ENCODE assay signal across 8 mouse cellular contexts in the genomic region with DNA sequence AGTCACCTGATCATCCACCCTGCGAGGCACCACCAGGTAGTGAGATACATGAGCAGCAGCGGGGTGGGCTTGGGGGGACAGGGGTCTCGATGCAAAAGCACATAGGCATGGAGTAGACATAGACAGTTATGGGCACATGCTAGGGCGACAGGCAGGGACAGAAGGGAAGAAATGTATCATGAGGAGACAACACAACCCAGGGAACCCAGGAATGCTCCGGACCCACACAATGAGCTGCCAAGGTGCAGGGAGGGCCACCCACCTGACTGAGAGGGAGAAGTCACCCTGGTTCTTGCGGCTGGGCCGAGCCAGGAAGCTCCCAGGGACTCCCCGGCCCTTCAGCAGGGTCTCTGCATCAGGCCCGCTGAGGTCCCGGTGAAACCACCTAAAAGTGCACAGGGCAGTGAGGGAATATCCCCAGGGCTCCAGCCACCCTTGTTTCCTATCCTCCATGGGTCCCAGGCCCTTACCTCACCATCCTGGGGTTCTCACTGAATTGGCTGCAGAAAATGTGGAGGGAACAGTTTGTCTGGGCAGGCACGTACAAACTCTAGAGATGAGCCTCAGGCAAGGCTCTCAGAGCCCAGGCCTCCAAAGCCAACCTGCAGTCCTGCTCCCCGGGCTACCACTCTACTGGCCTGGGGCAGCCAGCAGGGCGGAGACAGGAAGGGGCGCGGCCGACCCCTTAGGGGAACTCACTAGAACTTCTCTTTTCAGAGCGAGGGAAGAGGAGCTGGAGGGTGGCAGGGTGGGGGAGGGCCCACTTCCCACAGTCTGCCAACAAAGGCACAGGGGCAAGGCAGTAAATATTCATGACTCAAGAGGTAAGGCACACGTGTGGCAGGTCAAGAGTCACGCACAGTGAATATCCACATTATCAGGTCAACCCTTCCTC. TPM values are rescaled to one million over a fixed set of nuclear protein-coding genes. Genes with fewer than 3 reads are reported as not detected.
DNase-seq lines count a peak whose midpoint lies in the region; ATAC-seq and TF ChIP-seq lines count a peak whose summit lies in the region.

No protein-coding gene starts in this region.

- H3K9me3 ChIP-seq in heart, embryonic 15.5 days (replicated peaks): no peaks in the 10 kb centered on the region

- no peak overlapping the region for H3K4me3 ChIP-seq in heart, adult 2 months
- H3K4me3 ChIP-seq in heart, embryonic 15.5 days: peak overlapping the region; percentile 30

- peak; percentile 64 to 83 for DNase-seq in heart, adult 2 months
- no peak for DNase-seq in heart, postnatal 25 days (ENCODE audit: low spot score)
- DNase-seq in ES-CJ7 (ENCODE audit: low read depth, low spot score): peak; percentile 74
- peak; percentile 63 for DNase-seq in lung, postnatal 10 days
- peak; percentile 80 to 83 for DNase-seq in thymus, postnatal 10 days (ENCODE audit: low spot score in 2 of 2)
- no peak for DNase-seq in cerebellum, postnatal 36 days
- no peak for DNase-seq in Muller cell, postnatal 12 days (ENCODE audit: inconsistent ontology term)

- H3K9ac ChIP-seq in heart, adult 2 months (ENCODE audit: low read depth, low read length): no peak overlapping the region; the same call in 1 of the 2 replicates
- peak overlapping the region; percentile 31; the same call in 1 of the 2 replicates for H3K9ac ChIP-seq in heart, embryonic 15.5 days

- no peaks in the 10 kb centered on the region for H3K4me1 ChIP-seq in heart, adult 2 months (ENCODE audit: control insufficient read depth, insufficient read depth, low read length)
- H3K4me1 ChIP-seq in heart, embryonic 15.5 days (replicated peaks): peaks cover 2% of the 10 kb centered on the region; the same call in 1 of the 2 replicates

- intact Hi-C loops in heart, adult 2 months (cut with DNase I): no loop called here
- intact Hi-C loops in heart, postnatal 25 days (cut with DNase I): no loop called here

- WGBS in heart, adult 2 months: 56% methylated on average over 19 of the region's 19 CpGs
- 51% methylated on average over 19 of the region's 19 CpGs for WGBS in heart, embryonic 15.5 days

- TF ChIP-seq EP300 in heart, adult 2 months (IDR thresholded peaks at IDR 0.05; ENCODE audit: insufficient read depth, low read depth, low read length): no peak

- H3K27ac ChIP-seq in heart, adult 2 months: no peak overlapping the region; the same call in 1 of the 2 replicates
- H3K27ac ChIP-seq in heart, embryonic 15.5 days: peak overlapping the region; percentile 20; the same call in 1 of the 2 replicates

- H3K79me2 ChIP-seq in heart, adult 2 months (replicated peaks; ENCODE audit: control insufficient read depth, insufficient read depth, low read length): no peaks in the 10 kb centered on the region

- ATAC-seq in heart, embryonic 15.5 days (replicated peaks; ENCODE audit: insufficient number of reproducible peaks, insufficient read depth, low FRiP score, low read depth): no peak; the same call in 1 of the 2 replicates

- H3K36me3 ChIP-seq in heart, adult 2 months (ENCODE audit: control insufficient read depth, insufficient read depth, low read length): no peaks in the 10 kb centered on the region
- H3K36me3 ChIP-seq in heart, embryonic 15.5 days: no peaks in the 10 kb centered on the region

- TF ChIP-seq POLR2A in heart, adult 2 months (IDR thresholded peaks at IDR 0.05; ENCODE audit: insufficient read depth, low read depth, low read length): no peak; the same call in 1 of the 2 replicates

- no peaks in the 10 kb centered on the region for H3K27me3 ChIP-seq in heart, adult 2 months (ENCODE audit: control insufficient read depth, insufficient read depth, low read length)
- H3K27me3 ChIP-seq in heart, embryonic 15.5 days: no peaks in the 10 kb centered on the region

- H3K4me2 ChIP-seq in heart, embryonic 15.5 days: peak overlapping the region; percentile 28; the same call in 1 of the 2 replicates

- TF ChIP-seq CTCF in heart, adult 2 months (IDR thresholded peaks at IDR 0.05): no peak

RNA-seq across cellular contexts. Expression of gene Ptpn6, which starts 5.8 kb away (rescaled TPM):
- 1 to 10 TPM; 3.1 to 4.4 TPM for total RNA-seq in heart, adult 2 months (2021)
- polyA plus RNA-seq in heart, adult 2 months (2012; rRNA removed): 4.5 and 8.2 TPM in 2 replicates
- 1 to 10 TPM; 4.7 TPM for total RNA-seq in heart, postnatal 25 days (2021)
- polyA plus RNA-seq in heart, embryonic 15.5 days (2015; fragmentation: Nextera tagmentation; extraction: Ambion mirVana): 5.6 and 21.1 TPM in 2 replicates

RNA-seq across cellular contexts. Expression of gene Grcc10, which starts 8.5 kb away (rescaled TPM):
- 100 to 1,000 TPM; 280 to 314 TPM for total RNA-seq in heart, adult 2 months (2021)
- polyA plus RNA-seq in heart, adult 2 months (2012; rRNA removed): 296 and 328 TPM in 2 replicates
- total RNA-seq in heart, postnatal 25 days (2021): 100 to 1,000 TPM; 274 to 277 TPM
- 387 and 416 TPM in 2 replicates for polyA plus RNA-seq in heart, embryonic 15.5 days (2015; fragmentation: Nextera tagmentation; extraction: Ambion mirVana)

RNA-seq across cellular contexts. Expression of gene Phb2, which starts 20.6 kb away (rescaled TPM):
- total RNA-seq in heart, adult 2 months (2021): 100 to 1,000 TPM; 260 to 292 TPM
- polyA plus RNA-seq in heart, adult 2 months (2012; rRNA removed): 184 and 200 TPM in 2 replicates
- total RNA-seq in heart, postnatal 25 days (2021): 100 to 1,000 TPM; 322 to 323 TPM
- polyA plus RNA-seq in heart, embryonic 15.5 days (2015; fragmentation: Nextera tagmentation; extraction: Ambion mirVana): 307 and 324 TPM in 2 replicates

RNA-seq across cellular contexts. Expression of gene Emg1, which starts 20.7 kb away (rescaled TPM):
- 10 to 100 TPM; 71.4 to 78.8 TPM for total RNA-seq in heart, adult 2 months (2021)
- 51.8 and 79.0 TPM in 2 replicates for polyA plus RNA-seq in heart, adult 2 months (2012; rRNA removed)
- total RNA-seq in heart, postnatal 25 days (2021): 10 to 100 TPM; 72.5 to 75.1 TPM
- 108 and 121 TPM in 2 replicates for polyA plus RNA-seq in heart, embryonic 15.5 days (2015; fragmentation: Nextera tagmentation; extraction: Ambion mirVana)

RNA-seq across cellular contexts. Expression of gene Gm45234, which starts 23.1 kb away (rescaled TPM):
- 1 to 10 TPM in 1 of 2 experiments, not detected in 1; 1.9 TPM for total RNA-seq in heart, adult 2 months (2021)
- not detected in 2 replicates for polyA plus RNA-seq in heart, adult 2 months (2012; rRNA removed)
- 1 to 10 TPM in 1 of 2 experiments, not detected in 1; 3.8 TPM for total RNA-seq in heart, postnatal 25 days (2021)
- polyA plus RNA-seq in heart, embryonic 15.5 days (2015; fragmentation: Nextera tagmentation; extraction: Ambion mirVana): not detected in 2 replicates

Comparison
In these comparisons a context has a peak if more than half of its experiments do, and no peak if none do; other contexts are left out.
1. DNase-seq: peak in heart, adult 2 months (2 of 2), ES-CJ7 (single experiment), lung, postnatal 10 days (single experiment) and thymus, postnatal 10 days (2 of 2); none in heart, postnatal 25 days (single experiment), cerebellum, postnatal 36 days (0 of 2) and Muller cell, postnatal 12 days (single experiment).